Mouse (Mus musculus) hindbrain, embryonic 12.5 days (tissue): Measurements from ENCODE around the gene Kcnip3. TPM values are rescaled to one million over a fixed set of nuclear protein-coding genes. Genes with fewer than 3 reads are reported as not detected.

Source experiments
- ATAC-seq: fragments of 200-750 bp; cut with Nextera tagmentation; 2 replicates; pipeline ENCODE4 v1.8.0; 2017; ENCODE audit warnings: moderate TSS enrichment; ENCODE audit not compliant: low FRiP score
- H3K27ac ChIP-seq: fragments of 300-500 bp; sonication (generic); 2 replicates; pipeline ENCODE4 v1.5.1; 2016; ENCODE audit warnings: mild to moderate bottlenecking
- H3K27me3 ChIP-seq: fragments of 300-500 bp; sonication (generic); 2 replicates; pipeline ENCODE4 v1.6.1; 2016; ENCODE audit warnings: mild to moderate bottlenecking
- H3K36me3 ChIP-seq: fragments of 300-500 bp; sonication (generic); 2 replicates; pipeline ENCODE4 v1.6.1; 2016; ENCODE audit warnings: mild to moderate bottlenecking
- H3K4me1 ChIP-seq: fragments of 300-500 bp; sonication (generic); 2 replicates; pipeline ENCODE4 v1.6.1; 2016
- H3K4me2 ChIP-seq: fragments of 300-500 bp; sonication (generic); replicated peaks from 2 replicates; pipeline ENCODE4 v1.6.1; 2016; ENCODE audit warnings: mild to moderate bottlenecking
- H3K4me3 ChIP-seq: fragments of 300-500 bp; sonication (generic); 2 replicates; pipeline ENCODE4 v1.5.1; 2016; ENCODE audit warnings: mild to moderate bottlenecking
- H3K9ac ChIP-seq: fragments of 300-500 bp; sonication (generic); 2 replicates; pipeline ENCODE4 v1.6.1; 2016; ENCODE audit warnings: mild to moderate bottlenecking, moderate library complexity
- H3K9me3 ChIP-seq: fragments of 300-500 bp; sonication (generic); replicated peaks from 2 replicates; pipeline ENCODE4 v1.6.1; 2016; ENCODE audit warnings: mild to moderate bottlenecking
- WGBS: fragments of 180-500 bp; shearing (Covaris S2); methylation state at CpG from one replicate; pipeline ENCODE4 v1.1.7; 2016; 5-methylcytosine and 5-hydroxymethylcytosine counted together
- polyA plus RNA-seq: library from polyadenylated mRNA; unstranded; fragments of >200 nt; fragmentation: Nextera tagmentation; extraction: Ambion mirVana; gene quantifications from 2 replicates; pipeline ENCODE4 v1.2.1, GENCODE M21; 2016

Gene Kcnip3
- polyA plus RNA-seq, 1 experiment from 2014 or later, result 1.4 TPM

GRCm38 (mm10) chr2:127453141-127453540 lies 68.8 kb downstream of the Kcnip3 start:
- ATAC-seq, result no peak
- Histone ChIP-seq H3K9ac (no peak overlapping the region), H3K27me3 (peaks cover 28% of the 10 kb centered on the region), H3K36me3 (no peaks in the 10 kb centered on the region), H3K4me1 (no peaks in the 10 kb centered on the region), H3K4me2 (no peak overlapping the region), H3K9me3 (no peaks in the 10 kb centered on the region), H3K27ac (no peak overlapping the region), H3K4me3 (no peak overlapping the region)
- WGBS, result 75% methylated on average over 9 of the region's 9 CpGs

DNA sequence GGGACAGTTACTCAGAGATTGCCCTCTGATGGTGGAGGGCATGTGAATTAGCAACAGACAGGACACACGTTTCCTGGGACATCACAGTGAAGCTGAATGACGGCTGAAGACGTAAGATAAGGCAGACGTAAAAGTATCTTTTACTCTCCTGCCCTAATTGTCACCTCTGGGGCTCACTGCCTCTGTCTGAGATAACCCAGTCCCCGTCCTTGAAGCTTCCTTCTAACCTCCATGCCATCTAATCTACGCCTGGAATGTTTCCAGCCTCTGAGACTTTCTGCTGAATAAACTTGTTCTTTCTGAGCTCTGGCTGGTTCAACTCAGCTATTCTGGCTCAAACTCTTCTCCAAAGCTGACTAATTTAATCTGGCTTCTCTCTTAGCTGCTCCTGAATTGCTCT lies 70.1 kb downstream of the Kcnip3 start:
- Histone ChIP-seq H3K4me3 (no peak overlapping the region), H3K27me3 (peaks cover 25% of the 10 kb centered on the region), H3K9me3 (no peaks in the 10 kb centered on the region), H3K9ac (no peak overlapping the region), H3K27ac (no peak overlapping the region), H3K4me1 (no peaks in the 10 kb centered on the region), H3K36me3 (no peaks in the 10 kb centered on the region), H3K4me2 (no peak overlapping the region)
- ATAC-seq, result no peak
- 51% methylated on average over 6 of the region's 6 CpGs for WGBS

DNA sequence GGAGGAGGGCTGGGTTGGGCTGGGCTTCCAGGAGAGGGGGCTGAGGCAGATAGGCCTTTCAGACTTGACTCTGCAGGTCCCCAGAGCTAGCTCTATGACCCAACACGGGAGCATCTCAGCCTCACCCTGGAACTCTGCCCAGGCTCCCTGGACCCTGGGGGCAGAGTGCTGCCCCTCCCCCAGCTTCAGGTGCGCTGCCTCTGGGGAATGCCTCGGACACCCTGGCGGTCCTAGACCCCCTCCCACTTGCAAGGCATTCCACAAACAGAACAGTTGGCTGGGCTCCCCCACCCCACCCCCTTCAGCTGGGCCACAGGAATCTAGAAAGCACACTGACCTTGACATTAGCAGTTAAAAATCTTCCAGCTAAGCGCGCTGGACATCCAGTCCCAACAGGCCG lies 72.2 kb downstream of the Kcnip3 start:
- H3K27ac ChIP-seq, result no peak overlapping the region
- peaks cover 20% of the 10 kb centered on the region for H3K27me3 ChIP-seq
- WGBS, result 49% methylated on average over 7 of the region's 7 CpGs
- ATAC-seq, result no peak
- no peaks in the 10 kb centered on the region for H3K36me3 ChIP-seq
- H3K4me1 ChIP-seq, result peaks cover 3% of the 10 kb centered on the region
- no peak overlapping the region for H3K9ac ChIP-seq
- no peak overlapping the region for H3K4me2 ChIP-seq
- no peaks in the 10 kb centered on the region for H3K9me3 ChIP-seq
- H3K4me3 ChIP-seq, result no peak overlapping the region

- Histone ChIP-seq H3K4me2 (no peak overlapping the region), H3K4me1 (peaks cover 10% of the 10 kb centered on the region), H3K27me3 (peaks cover 7% of the 10 kb centered on the region), H3K36me3 (no peaks in the 10 kb centered on the region; the same call in 1 of the 2 replicates), H3K9me3 (no peaks in the 10 kb centered on the region), H3K4me3 (no peak overlapping the region), H3K27ac (no peak overlapping the region), H3K9ac (no peak overlapping the region)
- 46% methylated on average over 3 of the region's 3 CpGs for WGBS
- no peak for ATAC-seq
Observed at GRCm38 (mm10) chr2:127446847-127447246, 75.0 kb downstream of the Kcnip3 start.

- H3K4me3 ChIP-seq, result peak within 1 kb of the TSS; percentile 68
- H3K27me3 ChIP-seq, result no peaks in the 10 kb centered on the region; the same call in 1 of the 2 replicates
- H3K9me3 ChIP-seq, result no peaks in the 10 kb centered on the region
- H3K4me2 ChIP-seq, result peak within 1 kb of the TSS; percentile 55
- peak; percentile 90 for ATAC-seq
- no peak within 1 kb of the TSS for H3K27ac ChIP-seq
- WGBS, result 3% methylated on average over 37 of the region's 37 CpGs
- peak within 1 kb of the TSS; percentile 68 for H3K9ac ChIP-seq
- H3K4me1 ChIP-seq, result peaks cover 10% of the 10 kb centered on the region
- peaks cover 5% of the 10 kb centered on the region; the same call in 1 of the 2 replicates for H3K36me3 ChIP-seq
Observed at GRCm38 (mm10) chr2:127444055-127444789, 77.7 kb downstream of the Kcnip3 start, which contains the start of gene Fahd2a. Gene Fahd2a, minus strand, starts transcription at chr2:127444565.

DNA sequence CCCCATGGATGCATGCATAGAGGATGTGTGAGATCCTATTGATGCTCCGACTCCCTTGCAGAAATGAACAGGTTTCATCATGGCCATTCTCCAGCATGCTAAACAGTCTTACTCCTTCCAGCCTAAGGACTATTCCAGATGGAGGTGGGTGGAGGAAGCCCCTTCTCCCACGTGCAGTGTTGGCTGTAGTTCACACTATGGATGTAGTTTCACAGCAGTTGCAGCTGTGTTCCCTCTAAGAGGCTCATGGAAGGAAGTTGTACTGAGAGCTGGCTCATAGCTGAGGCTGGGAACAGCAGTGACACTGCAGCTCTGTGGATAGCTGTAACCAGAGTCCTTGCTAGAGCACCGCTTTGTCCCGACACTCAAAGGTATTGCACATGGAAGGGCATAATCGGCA lies 84.2 kb downstream of the Kcnip3 start:
- no peak overlapping the region for H3K27ac ChIP-seq
- ATAC-seq, result no peak
- 89% methylated on average over 5 of the region's 5 CpGs for WGBS
- H3K4me1 ChIP-seq, result no peaks in the 10 kb centered on the region
- no peaks in the 10 kb centered on the region for H3K9me3 ChIP-seq
- no peak overlapping the region for H3K9ac ChIP-seq
- H3K27me3 ChIP-seq, result no peaks in the 10 kb centered on the region
- H3K4me3 ChIP-seq, result no peak overlapping the region
- peaks cover 36% of the 10 kb centered on the region for H3K36me3 ChIP-seq
- H3K4me2 ChIP-seq, result no peak overlapping the region

DNA sequence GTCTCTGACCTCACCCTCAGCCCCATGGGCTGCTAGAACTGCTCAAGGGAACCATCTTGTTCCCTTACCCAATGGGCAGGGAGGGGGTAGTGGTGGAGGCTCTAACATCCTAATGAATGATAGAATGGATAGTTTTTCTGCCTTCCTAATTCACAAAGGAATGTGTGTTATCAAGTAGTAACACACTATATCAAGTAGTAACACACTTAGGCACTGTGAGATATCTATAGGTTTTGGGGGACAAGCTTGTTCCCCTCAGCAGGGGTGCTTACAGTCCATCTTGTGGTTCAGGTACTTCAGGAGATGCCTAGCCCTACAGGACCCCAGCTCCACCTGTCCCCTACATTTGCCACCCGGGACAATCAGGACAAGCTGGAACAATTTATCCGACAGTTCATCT lies 86.3 kb downstream of the Kcnip3 start:
- Histone ChIP-seq H3K4me3 (no peak overlapping the region), H3K4me2 (no peak overlapping the region), H3K4me1 (no peaks in the 10 kb centered on the region), H3K27me3 (no peaks in the 10 kb centered on the region), H3K36me3 (peaks cover 36% of the 10 kb centered on the region), H3K27ac (no peak overlapping the region), H3K9me3 (no peaks in the 10 kb centered on the region), H3K9ac (no peak overlapping the region)
- 90% methylated on average over 2 of the region's 2 CpGs for WGBS
- no peak for ATAC-seq

DNA sequence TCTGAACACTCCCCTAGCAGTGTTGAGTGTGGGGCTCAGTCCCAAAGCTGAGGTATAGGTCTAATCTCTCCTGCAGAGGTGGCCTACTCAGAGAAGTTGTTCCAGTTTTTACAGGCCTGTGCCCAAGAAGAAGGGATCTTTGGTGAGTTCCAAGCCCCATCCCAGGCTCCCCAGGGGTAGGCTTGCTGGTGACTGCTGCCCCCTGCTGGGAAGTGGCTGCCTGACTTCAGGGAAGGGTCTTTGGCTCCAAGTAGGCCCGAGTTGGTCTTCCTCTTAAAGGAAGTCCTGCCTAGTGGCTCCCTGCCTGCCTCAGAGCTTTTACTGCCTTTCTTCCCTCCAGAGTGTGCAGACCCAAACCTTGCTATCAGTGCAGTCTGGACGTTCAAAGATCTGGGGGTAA lies 86.8 kb downstream of the Kcnip3 start:
- H3K36me3 ChIP-seq, result peaks cover 33% of the 10 kb centered on the region
- H3K27ac ChIP-seq, result no peak overlapping the region
- no peaks in the 10 kb centered on the region for H3K4me1 ChIP-seq
- H3K9ac ChIP-seq, result no peak overlapping the region
- H3K9me3 ChIP-seq, result no peaks in the 10 kb centered on the region
- no peak overlapping the region for H3K4me2 ChIP-seq
- WGBS, result 60% methylated on average over 2 of the region's 2 CpGs
- no peak overlapping the region for H3K4me3 ChIP-seq
- no peak for ATAC-seq
- H3K27me3 ChIP-seq, result no peaks in the 10 kb centered on the region

GRCm38 (mm10) chr2:127433487-127434295 lies 88.2 kb downstream of the Kcnip3 start:
- H3K4me2 ChIP-seq, result no peak overlapping the region
- no peaks in the 10 kb centered on the region for H3K4me1 ChIP-seq
- H3K36me3 ChIP-seq, result peaks cover 31% of the 10 kb centered on the region
- H3K9ac ChIP-seq, result no peak overlapping the region
- ATAC-seq, result 0 out of 2 replicates have a peak, but pooled peaks have one; percentile 15
- H3K4me3 ChIP-seq, result no peak overlapping the region
- H3K9me3 ChIP-seq, result no peaks in the 10 kb centered on the region
- no peak overlapping the region for H3K27ac ChIP-seq
- WGBS, result 88% methylated on average over 9 of the region's 9 CpGs
- no peaks in the 10 kb centered on the region for H3K27me3 ChIP-seq

- Histone ChIP-seq H3K4me2 (no peak overlapping the region), H3K9ac (no peak overlapping the region), H3K4me3 (no peak overlapping the region), H3K27ac (no peak overlapping the region), H3K36me3 (peaks cover 13% of the 10 kb centered on the region; the same call in 1 of the 2 replicates), H3K9me3 (no peaks in the 10 kb centered on the region), H3K4me1 (no peaks in the 10 kb centered on the region), H3K27me3 (no peaks in the 10 kb centered on the region)
- WGBS, result 20% methylated on average over 3 of the region's 3 CpGs
- ATAC-seq, result no peak
Observed at GRCm38 (mm10) chr2:127430238-127430637, 91.7 kb downstream of the Kcnip3 start.

DNA sequence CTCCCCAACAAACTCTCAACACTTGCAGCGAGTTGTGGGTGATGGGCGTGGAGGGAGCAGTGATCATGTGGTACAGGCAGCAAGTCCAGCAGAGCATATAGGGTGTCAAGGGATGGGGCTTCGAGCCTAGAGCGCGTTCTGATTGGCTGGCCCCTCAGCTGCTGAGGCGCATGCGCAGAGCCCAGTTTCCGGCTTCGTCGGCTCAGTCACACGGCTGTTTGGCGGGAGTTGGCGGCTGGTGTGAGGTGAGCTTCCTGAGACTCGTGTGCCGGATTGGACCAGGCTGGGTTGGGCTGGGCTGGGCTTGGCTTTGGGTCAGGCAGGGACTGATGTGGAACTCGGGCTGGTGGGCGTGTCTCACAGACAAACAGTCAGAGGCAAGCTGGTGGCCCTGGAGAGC lies 96.9 kb downstream of the Kcnip3 start, which contains the start of gene Gpat2:
TSS of gene Gpat2 (plus strand) at position 223 of the 400 bp plus-strand sequence.
- H3K9ac ChIP-seq, result no peak within 1 kb of the TSS
- H3K27me3 ChIP-seq, result no peaks in the 10 kb centered on the region
- no peak within 1 kb of the TSS for H3K27ac ChIP-seq
- no peaks in the 10 kb centered on the region for H3K4me1 ChIP-seq
- no peaks in the 10 kb centered on the region for H3K9me3 ChIP-seq
- no peak within 1 kb of the TSS for H3K4me3 ChIP-seq
- H3K36me3 ChIP-seq, result no peaks in the 10 kb centered on the region
- 85% methylated on average over 17 of the region's 17 CpGs for WGBS
- H3K4me2 ChIP-seq, result no peak within 1 kb of the TSS
- ATAC-seq, result no peak

DNA sequence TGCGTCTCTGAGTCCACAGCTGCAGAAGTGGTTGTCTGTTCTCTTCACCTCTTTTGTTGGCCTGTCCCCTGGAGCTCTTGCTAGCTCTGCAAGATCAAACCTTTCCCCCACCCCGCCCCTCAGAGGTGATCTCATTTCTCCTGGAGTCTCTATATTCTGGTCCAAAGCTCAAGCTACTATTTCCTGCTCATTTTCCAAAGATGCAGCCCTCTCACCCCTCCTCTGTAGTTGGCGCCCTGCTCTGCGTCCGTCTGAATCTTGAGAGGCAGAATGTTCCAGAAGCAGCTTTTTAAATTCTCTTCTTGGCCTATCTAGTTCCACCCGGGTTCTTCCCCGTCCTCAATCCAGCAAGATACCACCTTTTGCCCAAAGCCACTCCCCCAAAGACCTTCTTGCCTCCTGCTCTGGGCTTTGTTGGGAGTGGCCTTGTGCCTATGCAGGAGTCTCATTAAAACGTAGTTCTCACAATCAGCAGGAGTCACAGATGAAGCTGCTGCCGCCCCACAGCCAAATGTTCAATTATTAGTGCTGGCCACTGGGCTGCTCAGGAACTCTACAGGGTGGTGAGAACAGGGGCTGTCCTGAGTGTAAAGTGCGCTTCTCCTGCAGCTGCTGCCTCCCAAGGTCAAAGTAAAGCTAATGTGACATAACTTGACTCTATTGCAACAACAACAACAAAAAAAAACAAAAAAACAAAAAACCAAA lies 103.5 kb downstream of the Kcnip3 start:
- Histone ChIP-seq H3K27ac (no peak overlapping the region), H3K4me3 (no peak overlapping the region), H3K36me3 (no peaks in the 10 kb centered on the region), H3K27me3 (no peaks in the 10 kb centered on the region), H3K9me3 (no peaks in the 10 kb centered on the region), H3K4me2 (no peak overlapping the region), H3K9ac (no peak overlapping the region), H3K4me1 (no peaks in the 10 kb centered on the region)
- ATAC-seq, result no peak
- WGBS, result 70% methylated on average over 10 of the region's 10 CpGs
